Mouse (Mus musculus): ENCODE data around the gene Commd6. TPM values are rescaled to one million over a fixed set of nuclear protein-coding genes. Genes with fewer than 3 reads are reported as not detected.

Commd6 gene
- total and polyA plus RNA-seq, 3 experiments: 56.6 to 125 (median 75.4) TPM

DNA sequence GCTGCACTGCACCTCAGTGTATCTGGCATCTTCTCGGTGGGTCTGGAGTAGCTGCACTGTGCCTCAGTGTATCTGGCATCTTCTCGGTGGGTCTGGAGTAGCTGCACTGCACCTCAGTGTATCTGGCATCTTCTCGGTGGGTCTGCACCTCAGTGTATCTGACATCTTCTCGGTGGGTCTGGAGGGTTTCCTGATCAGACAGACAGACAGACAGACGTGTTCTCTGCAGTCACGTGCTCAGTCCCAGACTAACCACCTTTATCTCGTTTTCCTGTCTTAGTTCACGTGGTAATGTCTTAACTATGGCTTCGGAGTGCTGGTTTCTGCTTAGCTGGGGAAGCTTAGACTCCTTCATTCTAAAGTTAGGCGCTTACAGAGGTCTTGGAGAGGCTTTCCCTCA, 15.8 kb upstream of the Commd6 start:
- in situ Hi-C loops (cut with MboI; ENCODE audit: low pct_ligation_motif_present, low pct_unique_long_range_greater_than_20kb, low sequenced_read_pairs): no loop called here

GRCm38 (mm10) chr14:101654526-101654909, 14.0 kb upstream of the Commd6 start:
- in situ Hi-C loops (cut with MboI; ENCODE audit: low pct_ligation_motif_present, low pct_unique_long_range_greater_than_20kb, low sequenced_read_pairs): no loop called here
- H3K4me3 ChIP-seq (replicated peaks in 1 of 3; ENCODE audit: low read depth in 2 of 3, low read length in 2 of 3, poor library complexity in 1 of 3): peak overlapping the region; percentile 78 to 82 (median 79)
- H3K4me2 ChIP-seq (ENCODE audit: insufficient read depth, low read depth, poor library complexity, severe bottlenecking): peak overlapping the region; percentile 65
- peaks cover 0 to 11% of the 10 kb centered on the region in 2 experiments for H3K36me3 ChIP-seq (replicated peaks in 1 of 2; ENCODE audit: control insufficient read depth in 1 of 2, insufficient read depth in 1 of 2, low read length in 1 of 2)
- dilution Hi-C loops (cut with MboI; ENCODE audit: extremely low pct_ligation_motif_present, extremely low pct_unique_long_range_greater_than_20kb, low sequenced_read_pairs): no loop called here
- no peaks in the 10 kb centered on the region for H3K9me3 ChIP-seq (replicated peaks; ENCODE audit: low read length)
- TF ChIP-seq SIN3A (IDR thresholded peaks at IDR 0.05; ENCODE audit: low read length) (peak; percentile 30; the same call in 1 of the 2 replicates), RCOR1 (conservative IDR thresholded peaks at IDR 0.05; ENCODE audit: low read depth, low read length) (no peak), ZC3H11A (IDR thresholded peaks at IDR 0.05; ENCODE audit: low read depth, low read length) (no peak), POLR2AphosphoS2 (IDR thresholded peaks at IDR 0.05; ENCODE audit: low read depth, low read length) (no peak), ZNF384 (IDR thresholded peaks at IDR 0.05; ENCODE audit: low read depth, low read length) (no peak), NRF1 (IDR thresholded peaks at IDR 0.05; ENCODE audit: low read depth, low read length) (no peak), MXI1 (IDR thresholded peaks at IDR 0.05; ENCODE audit: low read depth, low read length) (0 out of 2 replicates have a peak, but pooled peaks have one; percentile 7), CHD2 (IDR thresholded peaks at IDR 0.05; ENCODE audit: low read length) (no peak)
- peak overlapping the region; percentile 48 for H3K9ac ChIP-seq (ENCODE audit: insufficient read depth, low read depth)
- no peak overlapping the region for H3K27ac ChIP-seq (ENCODE audit: insufficient read depth, low read depth)
- no peaks in the 10 kb centered on the region for H3K27me3 ChIP-seq (replicated peaks)
- peaks cover 15% of the 10 kb centered on the region for H3K79me2 ChIP-seq (replicated peaks; ENCODE audit: control insufficient read depth, extremely low read depth, insufficient read depth, poor library complexity, severe bottlenecking)
- no peak for DNase-seq (ENCODE audit: extremely low read depth)
- peaks cover 3 to 41% of the 10 kb centered on the region in 2 experiments; a peak in 2 of 4 replicates for H3K4me1 ChIP-seq (ENCODE audit: control insufficient read depth in 1 of 2, insufficient read depth in 2 of 2)

More for the DNA sequence above, 15.8 kb upstream of the Commd6 start:
- dilution Hi-C loops (cut with MboI; ENCODE audit: extremely low pct_ligation_motif_present, extremely low pct_unique_long_range_greater_than_20kb, low sequenced_read_pairs): no loop called here
- DNase-seq (ENCODE audit: extremely low read depth): peak; percentile 93
- no peaks in the 10 kb centered on the region for H3K27me3 ChIP-seq (replicated peaks)
- H3K4me1 ChIP-seq (ENCODE audit: control insufficient read depth in 1 of 2, insufficient read depth in 2 of 2): peaks cover 6 to 47% of the 10 kb centered on the region in 2 experiments; a peak in 2 of 4 replicates
- peak overlapping the region; percentile 16 to 82 (median 28) for H3K4me3 ChIP-seq (replicated peaks in 1 of 3; ENCODE audit: low read depth in 2 of 3, low read length in 2 of 3, poor library complexity in 1 of 3)
- H3K4me2 ChIP-seq (ENCODE audit: insufficient read depth, low read depth, poor library complexity, severe bottlenecking): peak overlapping the region; percentile 78
- H3K36me3 ChIP-seq (replicated peaks in 1 of 2; ENCODE audit: control insufficient read depth in 1 of 2, insufficient read depth in 1 of 2, low read length in 1 of 2): peaks cover 0 to 24% of the 10 kb centered on the region in 2 experiments
- 0 out of 2 replicates have a peak overlapping the region, but pooled peaks have one; percentile 28 for H3K9ac ChIP-seq (ENCODE audit: insufficient read depth, low read depth)
- peak overlapping the region; percentile 38; the same call in 1 of the 2 replicates for H3K27ac ChIP-seq (ENCODE audit: insufficient read depth, low read depth)
- peaks cover 15% of the 10 kb centered on the region for H3K79me2 ChIP-seq (replicated peaks; ENCODE audit: control insufficient read depth, extremely low read depth, insufficient read depth, poor library complexity, severe bottlenecking)
- H3K9me3 ChIP-seq (replicated peaks; ENCODE audit: low read length): no peaks in the 10 kb centered on the region
- TF ChIP-seq E2F4 (IDR thresholded peaks at IDR 0.05; ENCODE audit: insufficient replicate concordance, low read depth, low read length) (no peak), KAT2A (IDR thresholded peaks at IDR 0.05; ENCODE audit: insufficient replicate concordance, low read length) (0 out of 2 replicates have a peak, but pooled peaks have one; percentile 20), ETS1 (conservative IDR thresholded peaks at IDR 0.05; ENCODE audit: low read depth, low read length) (peak; percentile 76), MXI1 (IDR thresholded peaks at IDR 0.05; ENCODE audit: low read depth, low read length) (peak; percentile 83), RAD21 (IDR thresholded peaks at IDR 0.05; ENCODE audit: low read depth, low read length) (no peak), CHD2 (IDR thresholded peaks at IDR 0.05; ENCODE audit: low read length) (no peak), TBP (conservative IDR thresholded peaks at IDR 0.05; ENCODE audit: low read depth, low read length) (peak; percentile 49; the same call in 1 of the 2 replicates), BHLHE40 (IDR thresholded peaks at IDR 0.05; ENCODE audit: low read depth, low read length) (peak; percentile 99), CTCF (conservative IDR thresholded peaks at IDR 0.05 in 1 of 2, IDR thresholded peaks at IDR 0.05 in 1 of 2; ENCODE audit: low read depth in 2 of 2, low read length in 2 of 2) (no peak), ZC3H11A (IDR thresholded peaks at IDR 0.05; ENCODE audit: low read depth, low read length) (no peak), PAX5 (IDR thresholded peaks at IDR 0.05; ENCODE audit: low read length) (no peak), NRF1 (IDR thresholded peaks at IDR 0.05; ENCODE audit: low read depth, low read length) (peak; percentile 42; the same call in 1 of the 2 replicates), SIN3A (IDR thresholded peaks at IDR 0.05; ENCODE audit: low read length) (peak; percentile 98), MYC (IDR thresholded peaks at IDR 0.05; ENCODE audit: low read depth, low read length) (peak; percentile 89), SMC3 (IDR thresholded peaks at IDR 0.05; ENCODE audit: low read depth, low read length) (no peak), MAX (IDR thresholded peaks at IDR 0.05; ENCODE audit: low read length) (peak; percentile 99), RCOR1 (conservative IDR thresholded peaks at IDR 0.05; ENCODE audit: low read depth, low read length) (peak; percentile 78; the same call in 1 of the 2 replicates), HCFC1 (IDR thresholded peaks at IDR 0.05; ENCODE audit: low read depth, low read length) (peak; percentile 85), ZKSCAN1 (IDR thresholded peaks at IDR 0.05; ENCODE audit: borderline replicate concordance, low read depth, low read length) (no peak), USF1 (IDR thresholded peaks at IDR 0.05; ENCODE audit: low read depth, low read length) (peak; percentile 84), ELF1 (IDR thresholded peaks at IDR 0.05; ENCODE audit: low read depth, low read length) (peak; percentile 75), EP300 (IDR thresholded peaks at IDR 0.05; ENCODE audit: low read length) (peak; percentile 56), MAFK (IDR thresholded peaks at IDR 0.05; ENCODE audit: insufficient replicate concordance, low read length) (0 out of 2 replicates have a peak, but pooled peaks have one; percentile 9), POLR2AphosphoS2 (IDR thresholded peaks at IDR 0.05; ENCODE audit: low read depth, low read length) (no peak), ZMIZ1 (IDR thresholded peaks at IDR 0.05; ENCODE audit: low read depth, low read length) (no peak), MAZ (IDR thresholded peaks at IDR 0.05; ENCODE audit: low read depth, low read length) (no peak), IRF4 (IDR thresholded peaks at IDR 0.05; ENCODE audit: low read depth, low read length) (0 out of 2 replicates have a peak, but pooled peaks have one; percentile 48), POLR2A (IDR thresholded peaks at IDR 0.05; ENCODE audit: low read depth, low read length) (peak; percentile 35; the same call in 1 of the 2 replicates), USF2 (conservative IDR thresholded peaks at IDR 0.05; ENCODE audit: low read depth, low read length) (peak; percentile 88), UBTF (IDR thresholded peaks at IDR 0.05; ENCODE audit: low read depth, low read length) (no peak), MEF2A (IDR thresholded peaks at IDR 0.05; ENCODE audit: borderline replicate concordance, low read depth, low read length) (peak; percentile 81), ZNF384 (IDR thresholded peaks at IDR 0.05; ENCODE audit: low read depth, low read length) (0 out of 2 replicates have a peak, but pooled peaks have one; percentile 13), CHD1 (IDR thresholded peaks at IDR 0.05; ENCODE audit: low read depth, low read length) (0 out of 2 replicates have a peak, but pooled peaks have one; percentile 69), JUN (IDR thresholded peaks at IDR 0.05; ENCODE audit: insufficient read depth, low read depth, low read length) (no peak), JUND (conservative IDR thresholded peaks at IDR 0.05; ENCODE audit: low read depth, low read length) (no peak), GABPA (IDR thresholded peaks at IDR 0.05; ENCODE audit: insufficient replicate concordance, low read depth, low read length) (no peak), TCF12 (IDR thresholded peaks at IDR 0.05; ENCODE audit: low read depth, low read length) (peak; percentile 50; the same call in 1 of the 2 replicates), NELFE (IDR thresholded peaks at IDR 0.05; ENCODE audit: low read depth, low read length) (peak; percentile 39; the same call in 1 of the 2 replicates)
